Comparison of ENCODE assay signal across 14 mouse cellular contexts in genomic region chr13:90841213-90841553, GRCm38 (mm10).
DNase-seq lines count a peak whose midpoint lies in the region; ATAC-seq and TF ChIP-seq lines count a peak whose summit lies in the region.
"Had no signal": no experiment of that assay in that cellular context is flagged by ENCODE, and none has a peak within 500 bp of the region (broad histone marks: within the 10 kb centered on the region; RNA-seq: fewer than 3 reads in every experiment).

No protein-coding gene starts in this region.

- H3K27me3 ChIP-seq in heart, embryonic 10.5 days (ENCODE audit: insufficient read depth, poor library complexity, severe bottlenecking): no peaks in the 10 kb centered on the region
- no peaks in the 10 kb centered on the region for H3K27me3 ChIP-seq in lung, embryonic 14.5 days (ENCODE audit: insufficient read depth, low read length)
- H3K27me3 ChIP-seq in forebrain, embryonic 13.5 days: no peaks in the 10 kb centered on the region
- no peaks in the 10 kb centered on the region for H3K27me3 ChIP-seq in limb, embryonic 10.5 days (ENCODE audit: low read depth, poor library complexity, severe bottlenecking)
- H3K27me3 ChIP-seq: hindbrain, embryonic 15.5 days had no signal

- H3K9ac ChIP-seq in lung, embryonic 14.5 days: no peak overlapping the region
- no peak overlapping the region for H3K9ac ChIP-seq in forebrain, embryonic 13.5 days
- H3K9ac ChIP-seq: hindbrain, embryonic 15.5 days had no signal

- H3K36me3 ChIP-seq in heart, embryonic 10.5 days: no peaks in the 10 kb centered on the region
- no peaks in the 10 kb centered on the region for H3K36me3 ChIP-seq in lung, embryonic 14.5 days (ENCODE audit: insufficient read depth)
- no peaks in the 10 kb centered on the region for H3K36me3 ChIP-seq in forebrain, embryonic 13.5 days (ENCODE audit: poor library complexity, severe bottlenecking)
- H3K36me3 ChIP-seq in limb, embryonic 10.5 days: no peaks in the 10 kb centered on the region
- H3K36me3 ChIP-seq: hindbrain, embryonic 15.5 days had no signal

- H3K4me2 ChIP-seq in lung, embryonic 14.5 days: no peak overlapping the region
- no peak overlapping the region for H3K4me2 ChIP-seq in forebrain, embryonic 13.5 days
- H3K4me2 ChIP-seq: hindbrain, embryonic 15.5 days had no signal

- no peak overlapping the region for H3K27ac ChIP-seq in heart, embryonic 10.5 days
- H3K27ac ChIP-seq in lung, embryonic 14.5 days (ENCODE audit: low read depth): no peak overlapping the region
- no peak overlapping the region for H3K27ac ChIP-seq in forebrain, embryonic 13.5 days
- no peak overlapping the region for H3K27ac ChIP-seq in limb, embryonic 10.5 days
- H3K27ac ChIP-seq: hindbrain, embryonic 15.5 days; macrophage had no signal

- TF ChIP-seq CTCF in lung, embryonic 14.5 days (IDR thresholded peaks at IDR 0.05; ENCODE audit: low read depth): no peak

- WGBS in heart, embryonic 10.5 days: 44% methylated on average over 5 of the region's 5 CpGs
- 48% methylated on average over 5 of the region's 5 CpGs for WGBS in lung, embryonic 14.5 days
- WGBS in forebrain, embryonic 13.5 days: 44% methylated on average over 5 of the region's 5 CpGs
- WGBS in limb, embryonic 10.5 days: 52% methylated on average over 5 of the region's 5 CpGs

- no peak overlapping the region for H3K4me3 ChIP-seq in heart, embryonic 10.5 days
- no peak overlapping the region for H3K4me3 ChIP-seq in lung, embryonic 14.5 days (ENCODE audit: low read depth, low read length)
- H3K4me3 ChIP-seq in forebrain, embryonic 13.5 days: no peak overlapping the region
- no peak overlapping the region for H3K4me3 ChIP-seq in limb, embryonic 10.5 days
- H3K4me3 ChIP-seq: hindbrain, embryonic 15.5 days had no signal

- peaks cover 7% of the 10 kb centered on the region; the same call in 1 of the 2 replicates for H3K4me1 ChIP-seq in heart, embryonic 10.5 days
- no peaks in the 10 kb centered on the region for H3K4me1 ChIP-seq in lung, embryonic 14.5 days (ENCODE audit: insufficient read depth)
- 0 out of 2 replicates have a peak, but pooled peaks cover 2% of the 10 kb centered on the region for H3K4me1 ChIP-seq in forebrain, embryonic 13.5 days
- H3K4me1 ChIP-seq in limb, embryonic 10.5 days: peaks cover 7% of the 10 kb centered on the region
- H3K4me1 ChIP-seq: hindbrain, embryonic 15.5 days had no signal

- DNase-seq in heart, embryonic 10.5 days (ENCODE audit: low spot score): peak; percentile 36
- no peak for DNase-seq in heart, adult 8-10 months (ENCODE audit: low spot score)
- DNase-seq in lung, embryonic 14.5 days: no peak
- no peak for DNase-seq in lung, postnatal 10 days
- no peak for DNase-seq in limb, embryonic 10.5 days (ENCODE audit: low spot score)
- DNase-seq in cerebellum, postnatal 36 days: no peak
- DNase-seq: gastrocnemius, postnatal 25 days; liver; right cerebral cortex, postnatal 4 days; thymus, adult 18-20 months had no signal

- 0 out of 2 replicates have a peak, but pooled peaks have one; percentile 26 for ATAC-seq in lung, embryonic 14.5 days (ENCODE audit: insufficient read depth)
- ATAC-seq in forebrain, embryonic 13.5 days: peak; percentile 39; the same call in 1 of the 2 replicates
- ATAC-seq in megakaryocyte, adult 5-6 weeks (ENCODE audit: poor library complexity, severe bottlenecking): 0 out of 2 replicates have a peak, but pooled peaks have one; percentile 10

- no peaks in the 10 kb centered on the region for H3K9me3 ChIP-seq in heart, embryonic 10.5 days
- H3K9me3 ChIP-seq in lung, embryonic 14.5 days (ENCODE audit: low read depth, low read length): no peaks in the 10 kb centered on the region
- H3K9me3 ChIP-seq in forebrain, embryonic 13.5 days (replicated peaks): no peaks in the 10 kb centered on the region
- H3K9me3 ChIP-seq in limb, embryonic 10.5 days (replicated peaks): no peaks in the 10 kb centered on the region
- H3K9me3 ChIP-seq: hindbrain, embryonic 15.5 days had no signal
